Mouse (Mus musculus) testis, adult 2 months (tissue): ENCODE data around the gene Rfk.

Source experiments
- CTCF ChIP-seq: fragments of 200-500 bp; IDR thresholded peaks from 2 replicates; pipeline ENCODE4 v1.5.1; 2012; ENCODE audit warnings: low read depth, mild to moderate bottlenecking, inconsistent platforms, low read length, moderate library complexity; ENCODE audit not compliant: control insufficient read depth, insufficient read depth, insufficient replicate concordance
- POLR2A ChIP-seq: fragments of 200-500 bp; IDR thresholded peaks from 2 replicates; pipeline ENCODE4 v1.6.1; 2012; ENCODE audit warnings: low read depth, mild to moderate bottlenecking, inconsistent platforms, low read length, moderate library complexity; ENCODE audit not compliant: control insufficient read depth

- TF ChIP-seq CTCF, result no peak
- TF ChIP-seq POLR2A, result no peak
Observed at GRCm38 (mm10) chr19:17423306-17423705, 29.5 kb downstream of the Rfk start.
